ENCODE assay signal across 15 mouse cellular contexts in the genomic region with DNA sequence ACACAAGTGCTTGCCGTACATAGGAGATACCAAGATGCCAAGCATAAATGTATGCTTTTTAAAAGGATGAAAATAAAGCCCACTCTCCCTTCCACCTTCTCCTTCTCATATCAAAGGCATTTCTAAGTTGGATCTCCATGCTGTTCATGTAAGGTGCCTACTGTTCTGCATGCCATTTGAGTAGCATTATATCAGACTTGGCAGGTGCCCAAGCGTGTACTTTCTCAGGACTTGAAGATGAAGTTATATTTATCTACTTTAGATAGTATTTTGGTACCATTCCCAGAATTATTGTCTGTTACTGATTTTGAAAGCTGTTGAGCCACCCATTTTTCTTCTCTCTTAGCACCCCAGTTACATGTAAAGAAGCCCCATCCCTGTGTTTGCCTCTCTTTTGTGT. TPM values are rescaled to one million over a fixed set of nuclear protein-coding genes. Genes with fewer than 3 reads are reported as not detected.
DNase-seq lines count a peak whose midpoint lies in the region; ATAC-seq and TF ChIP-seq lines count a peak whose summit lies in the region.
"Had no signal": no experiment of that assay in that cellular context is flagged by ENCODE, and none has a peak within 500 bp of the region (broad histone marks: within the 10 kb centered on the region; RNA-seq: fewer than 3 reads in every experiment).

No protein-coding gene starts in this region.

- DNase-seq in left cerebral cortex, adult 11 months (ENCODE audit: low spot score) = peak; percentile 45
- DNase-seq in left cerebral cortex, postnatal 4 days = no peak
- peak; percentile 21 to 43 for DNase-seq in frontal cortex, postnatal 10 days (ENCODE audit: low spot score in 2 of 2)
- DNase-seq in left cerebral cortex, adult 2 months (ENCODE audit: extremely low spot score in 1 of 2, low spot score in 2 of 2) = peak; percentile 23 to 54
- DNase-seq in right cerebral cortex, postnatal 36 days (ENCODE audit: low spot score in 2 of 2) = peak; percentile 65 to 68
- DNase-seq in spleen, postnatal 14 days (ENCODE audit: low spot score in 2 of 2) = no peak
- no peak for DNase-seq in ovary, postnatal 36 days (ENCODE audit: low spot score)
- DNase-seq: cerebellum, postnatal 25 days; liver had no signal

- peak overlapping the region; percentile 16; the same call in 1 of the 2 replicates for H3K27ac ChIP-seq in left cerebral cortex, adult 2 months
- H3K27ac ChIP-seq: heart, embryonic 10.5 days; midbrain, embryonic 12.5 days had no signal

- ATAC-seq in CD4-positive, CD25-positive, alpha-beta regulatory T cell, adult 4 months = no peak
- ATAC-seq: intestine, embryonic 16.5 days; lung, postnatal 0 days had no signal

- intact Hi-C loops in left cerebral cortex, postnatal 4 days (cut with DNase I) = no loop called here
- intact Hi-C loops in left cerebral cortex, adult 2 months (cut with DNase I) = loop anchor here (1.0 to 2.0 kb wide), 2 partner anchors 14 to 54 kb away; no protein-coding TSS in a partner anchor

- H3K4me3 ChIP-seq in left cerebral cortex, adult 2 months = no peak overlapping the region
- H3K4me3 ChIP-seq: heart, embryonic 10.5 days; midbrain, embryonic 12.5 days had no signal

- no peak for TF ChIP-seq CTCF in left cerebral cortex, adult 2 months (IDR thresholded peaks at IDR 0.05)

RNA-seq across cellular contexts. Expression of a gene that starts 49.5 kb away (rescaled TPM):
- total RNA-seq in left cerebral cortex, postnatal 4 days (2021) = 10 to 100 TPM; 20.6 to 21.6 TPM
- total RNA-seq in left cerebral cortex, adult 2 months (2021) = 10 to 100 TPM; 15.4 to 17.7 TPM
- not detected for polyA plus RNA-seq in CD4-positive, CD25-positive, alpha-beta regulatory T cell, adult 4 months (2017; shearing (Covaris generic))
- total RNA-seq: hematopoietic stem cell, adult 5-6 weeks had no signal

RNA-seq across cellular contexts. Expression of a gene that starts 51.2 kb away (rescaled TPM):
- total RNA-seq in left cerebral cortex, postnatal 4 days (2021) = 10 to 100 TPM; 17.0 to 19.4 TPM
- 10 to 100 TPM; 15.5 to 20.0 TPM for total RNA-seq in left cerebral cortex, adult 2 months (2021)
- 1 to 10 TPM; 3.1 to 7.1 TPM for polyA plus RNA-seq in CD4-positive, CD25-positive, alpha-beta regulatory T cell, adult 4 months (2017; shearing (Covaris generic))

Comparison
In these comparisons a context has a peak if more than half of its experiments do, and no peak if none do; other contexts are left out.
1. DNase-seq: peak in left cerebral cortex, adult 11 months (single experiment), frontal cortex, postnatal 10 days (2 of 2), left cerebral cortex, adult 2 months (2 of 2) and right cerebral cortex, postnatal 36 days (2 of 2); none in left cerebral cortex, postnatal 4 days (single experiment), spleen, postnatal 14 days (0 of 2) and ovary, postnatal 36 days (single experiment).